Mouse (Mus musculus): ENCODE results near the gene Lmo4. TPM values are rescaled to one million over a fixed set of nuclear protein-coding genes. Genes with fewer than 3 reads are reported as not detected.

Lmo4 gene
- total RNA-seq, 2 experiments from 2014 or later, result 294 to 324 TPM

- H3K27ac ChIP-seq, result no peak overlapping the region
- no peak for DNase-seq (ENCODE audit: extremely low spot score in 1 of 2, low spot score in 2 of 2)
- intact Hi-C loops (cut with DNase I), result no loop called here
- no peak overlapping the region for H3K4me3 ChIP-seq
- no peak for TF ChIP-seq CTCF (IDR thresholded peaks at IDR 0.05)
Measured at GRCm38 (mm10) chr3:144166439-144167155, 38.4 kb downstream of the Lmo4 start.

- Histone ChIP-seq H3K4me3 (no peak overlapping the region), H3K27ac (no peak overlapping the region)
- intact Hi-C loops (cut with DNase I), result no loop called here
- DNase-seq (ENCODE audit: extremely low spot score in 1 of 2, low spot score in 2 of 2), result no peak
- no peak for TF ChIP-seq CTCF (IDR thresholded peaks at IDR 0.05)
Measured at GRCm38 (mm10) chr3:144165439-144165838, 39.6 kb downstream of the Lmo4 start.

- no peak overlapping the region for H3K4me3 ChIP-seq
- H3K27ac ChIP-seq, result no peak overlapping the region
- no peak for DNase-seq (ENCODE audit: extremely low spot score in 1 of 2, low spot score in 2 of 2)
- TF ChIP-seq CTCF (IDR thresholded peaks at IDR 0.05), result no peak
- intact Hi-C loops (cut with DNase I), result no loop called here
Measured at GRCm38 (mm10) chr3:144164665-144165385, 40.2 kb downstream of the Lmo4 start.

GRCm38 (mm10) chr3:144163718-144164117, 41.3 kb downstream of the Lmo4 start:
- H3K27ac ChIP-seq, result no peak overlapping the region
- intact Hi-C loops (cut with DNase I), result no loop called here
- no peak overlapping the region for H3K4me3 ChIP-seq
- DNase-seq (ENCODE audit: extremely low spot score in 1 of 2, low spot score in 2 of 2), result no peak
- no peak for TF ChIP-seq CTCF (IDR thresholded peaks at IDR 0.05)

GRCm38 (mm10) chr3:144162156-144162555, 42.9 kb downstream of the Lmo4 start:
- intact Hi-C loops (cut with DNase I), result no loop called here
- no peak for DNase-seq (ENCODE audit: extremely low spot score in 1 of 2, low spot score in 2 of 2)
- Histone ChIP-seq H3K4me3 (no peak overlapping the region), H3K27ac (no peak overlapping the region)
- TF ChIP-seq CTCF (IDR thresholded peaks at IDR 0.05), result no peak

GRCm38 (mm10) chr3:144161261-144161660, 43.8 kb downstream of the Lmo4 start:
- no peak overlapping the region for H3K4me3 ChIP-seq
- no peak for DNase-seq (ENCODE audit: extremely low spot score in 1 of 2, low spot score in 2 of 2)
- intact Hi-C loops (cut with DNase I), result no loop called here
- TF ChIP-seq CTCF (IDR thresholded peaks at IDR 0.05), result no peak
- H3K27ac ChIP-seq, result no peak overlapping the region

GRCm38 (mm10) chr3:144155746-144156145, 49.3 kb downstream of the Lmo4 start:
- H3K4me3 ChIP-seq, result no peak overlapping the region
- intact Hi-C loops (cut with DNase I), result no loop called here
- no peak for DNase-seq (ENCODE audit: extremely low spot score in 1 of 2, low spot score in 2 of 2)
- H3K27ac ChIP-seq, result no peak overlapping the region
- no peak for TF ChIP-seq CTCF (IDR thresholded peaks at IDR 0.05)

GRCm38 (mm10) chr3:144153395-144153794, 51.6 kb downstream of the Lmo4 start:
- DNase-seq (ENCODE audit: extremely low spot score in 1 of 2, low spot score in 2 of 2), result no peak
- Histone ChIP-seq H3K27ac (no peak overlapping the region), H3K4me3 (no peak overlapping the region)
- no peak for TF ChIP-seq CTCF (IDR thresholded peaks at IDR 0.05)
- intact Hi-C loops (cut with DNase I), result no loop called here

GRCm38 (mm10) chr3:144151001-144151400, 54.0 kb downstream of the Lmo4 start:
- no peak for TF ChIP-seq CTCF (IDR thresholded peaks at IDR 0.05)
- H3K4me3 ChIP-seq, result no peak overlapping the region
- DNase-seq (ENCODE audit: extremely low spot score in 1 of 2, low spot score in 2 of 2), result no peak
- intact Hi-C loops (cut with DNase I), result no loop called here
- no peak overlapping the region for H3K27ac ChIP-seq

- DNase-seq (ENCODE audit: extremely low spot score in 1 of 2, low spot score in 2 of 2), result no peak
- TF ChIP-seq CTCF (IDR thresholded peaks at IDR 0.05), result no peak
- intact Hi-C loops (cut with DNase I), result no loop called here
Measured at GRCm38 (mm10) chr3:144148234-144148633, 56.8 kb downstream of the Lmo4 start.

GRCm38 (mm10) chr3:144147244-144147643, 57.8 kb downstream of the Lmo4 start:
- Histone ChIP-seq H3K27ac (no peak overlapping the region), H3K4me3 (no peak overlapping the region)
- TF ChIP-seq CTCF (IDR thresholded peaks at IDR 0.05), result no peak
- no peak for DNase-seq (ENCODE audit: extremely low spot score in 1 of 2, low spot score in 2 of 2)
- intact Hi-C loops (cut with DNase I), result no loop called here

More at GRCm38 (mm10) chr3:144148234-144148633, 56.8 kb downstream of the Lmo4 start:
- no peak overlapping the region for H3K27ac ChIP-seq
- no peak overlapping the region for H3K4me3 ChIP-seq

- TF ChIP-seq CTCF (IDR thresholded peaks at IDR 0.05), result no peak
- intact Hi-C loops (cut with DNase I), result no loop called here
- DNase-seq (ENCODE audit: extremely low spot score in 1 of 2, low spot score in 2 of 2), result no peak
- no peak overlapping the region for H3K27ac ChIP-seq
- no peak overlapping the region for H3K4me3 ChIP-seq
Measured at GRCm38 (mm10) chr3:144144066-144144465, 61.0 kb downstream of the Lmo4 start.

Data from left cerebral cortex, adult 2 months (tissue).